Mouse (Mus musculus) ES-E14 (cell line): ENCODE data around the gene Kif23.

Source experiments
- CHD2 ChIP-seq: IDR thresholded peaks from 2 replicates; pipeline ENCODE4 v1.6.1; 2014; ENCODE audit warnings: mild to moderate bottlenecking, low read depth, low read length, inconsistent platforms
- MAFK ChIP-seq: IDR thresholded peaks from 2 replicates; pipeline ENCODE4 v1.6.1; 2014; ENCODE audit warnings: mild to moderate bottlenecking, low read depth, low read length, inconsistent platforms; ENCODE audit not compliant: insufficient read depth
- ZNF384 ChIP-seq: IDR thresholded peaks from 2 replicates; pipeline ENCODE4 v1.6.1; 2012; ENCODE audit warnings: low read depth, low read length, inconsistent platforms

DNA sequence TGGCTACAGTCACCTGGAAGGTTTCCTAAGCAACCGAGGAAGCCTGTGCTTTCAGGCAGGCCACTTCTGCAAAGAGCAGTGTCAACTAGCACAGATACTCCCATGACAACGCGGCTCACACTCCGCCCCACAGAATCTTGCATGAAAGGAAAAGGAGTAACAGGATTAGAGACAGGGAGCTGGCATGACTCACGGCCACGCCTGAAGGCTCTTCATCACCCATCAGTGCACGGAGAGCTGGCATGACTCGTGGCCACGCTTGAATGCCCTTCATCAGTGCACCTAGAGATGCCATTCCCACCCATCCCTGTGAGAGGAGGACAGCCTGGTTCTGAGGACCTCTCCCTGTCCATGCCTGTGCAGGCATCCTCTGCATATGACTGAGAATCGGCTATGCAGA, 20.8 kb upstream of the Kif23 start:
- TF ChIP-seq CHD2 (no peak), ZNF384 (no peak), MAFK (no peak)
